Mouse (Mus musculus) urinary bladder, postnatal 14 days (tissue): ENCODE measurements around the gene Cacnb1.

ENCODE experiments used
- DNase-seq: peaks from one replicate; pipeline ENCODE4 v3.0.0; 2021; ENCODE audit warnings: low spot score

Gene Cacnb1

GRCm38 (mm10) chr11:97986738-97987465 is 35.9 kb downstream of the Cacnb1 start:
- no peak for DNase-seq

- peak; percentile 41 for DNase-seq
Measured at GRCm38 (mm10) chr11:97985727-97986677, 36.8 kb downstream of the Cacnb1 start, which contains the start of gene Plxdc1. TSS of gene Plxdc1 (minus strand) at chr11:97986444.

GRCm38 (mm10) chr11:97983983-97984382 is 38.9 kb downstream of the Cacnb1 start:
- DNase-seq, result no peak

- DNase-seq, result no peak
Measured at GRCm38 (mm10) chr11:97983506-97983905, 39.3 kb downstream of the Cacnb1 start.

- no peak for DNase-seq
Measured at GRCm38 (mm10) chr11:97982721-97983120, 40.1 kb downstream of the Cacnb1 start.

GRCm38 (mm10) chr11:97980531-97980966 is 42.3 kb downstream of the Cacnb1 start:
- no peak for DNase-seq

GRCm38 (mm10) chr11:97979824-97980495 is 42.9 kb downstream of the Cacnb1 start:
- no peak for DNase-seq

GRCm38 (mm10) chr11:97978392-97978791 is 44.4 kb downstream of the Cacnb1 start:
- DNase-seq, result no peak

- no peak for DNase-seq
Measured at GRCm38 (mm10) chr11:97977797-97978196, 45.0 kb downstream of the Cacnb1 start.

- DNase-seq, result no peak
Measured at GRCm38 (mm10) chr11:97974746-97975145, 48.1 kb downstream of the Cacnb1 start.

- no peak for DNase-seq
Measured at GRCm38 (mm10) chr11:97974141-97974540, 48.7 kb downstream of the Cacnb1 start.

- DNase-seq, result no peak
Measured at GRCm38 (mm10) chr11:97972434-97972833, 50.4 kb downstream of the Cacnb1 start.

GRCm38 (mm10) chr11:97971232-97971631 is 51.6 kb downstream of the Cacnb1 start:
- peak; percentile 81 for DNase-seq

- no peak for DNase-seq
Measured at GRCm38 (mm10) chr11:97970771-97971170, 52.1 kb downstream of the Cacnb1 start.

GRCm38 (mm10) chr11:97968385-97968784 is 54.4 kb downstream of the Cacnb1 start:
- DNase-seq, result no peak

- DNase-seq, result no peak
Measured at GRCm38 (mm10) chr11:97967114-97967513, 55.7 kb downstream of the Cacnb1 start.

GRCm38 (mm10) chr11:97960907-97961306 is 61.9 kb downstream of the Cacnb1 start:
- DNase-seq, result peak; percentile 26

- no peak for DNase-seq
Measured at GRCm38 (mm10) chr11:97959300-97959680, 63.5 kb downstream of the Cacnb1 start.

- DNase-seq, result no peak
Measured at GRCm38 (mm10) chr11:97958641-97959299, 64.1 kb downstream of the Cacnb1 start.

- DNase-seq, result peak; percentile 47
Measured at GRCm38 (mm10) chr11:97956905-97957560, 65.8 kb downstream of the Cacnb1 start.

GRCm38 (mm10) chr11:97955915-97956314 is 66.9 kb downstream of the Cacnb1 start:
- DNase-seq, result no peak
